Mouse (Mus musculus) myocyte (in vitro differentiated cells): ENCODE results near the gene Ptx4. TPM values are rescaled to one million over a fixed set of nuclear protein-coding genes. Genes with fewer than 3 reads are reported as not detected.

Experiments used
- H3K27me3 ChIP-seq: one replicate; pipeline ENCODE4 v1.6.1; 2011; ENCODE audit not compliant: control insufficient read depth, insufficient read depth, insufficient read length
- H3K36me3 ChIP-seq: one replicate; pipeline ENCODE4 v1.6.1; 2011; ENCODE audit not compliant: control insufficient read depth, insufficient read depth
- H3K4me2 ChIP-seq: one replicate; pipeline ENCODE4 v1.6.1; 2011; ENCODE audit warnings: low read depth, control low read depth
- H3K4me3 ChIP-seq: one replicate; pipeline ENCODE4 v1.5.1; 2011; ENCODE audit warnings: mild to moderate bottlenecking, control low read depth, moderate library complexity
- H3K79me2 ChIP-seq: one replicate; pipeline ENCODE4 v1.6.1; 2011; ENCODE audit not compliant: control insufficient read depth, insufficient read depth
- H3ac ChIP-seq: one replicate; pipeline ENCODE4 v1.6.1; 2011; ENCODE audit not compliant: control insufficient read depth, insufficient read length
- CEBPB ChIP-seq: IDR thresholded peaks from 2 replicates; pipeline ENCODE4 v1.6.1; 2011; ENCODE audit warnings: mild to moderate bottlenecking, moderate library complexity; ENCODE audit not compliant: poor library complexity, insufficient read depth, severe bottlenecking
- E2F4 ChIP-seq: IDR thresholded peaks from one replicate; pipeline ENCODE4 v1.6.1; 2011; ENCODE audit warnings: mild to moderate bottlenecking, control low read depth, moderate library complexity; ENCODE audit not compliant: insufficient read depth
- MAX ChIP-seq: IDR thresholded peaks from one replicate; pipeline ENCODE4 v1.6.1; 2011; ENCODE audit warnings: low read depth, mild to moderate bottlenecking, control low read depth
- MYOD1 ChIP-seq, 3 experiments: IDR thresholded peaks; one replicate each; pipeline ENCODE4 v1.6.1; 2011; ENCODE audit warnings: control low read depth in 2 of 3, low read depth in 2 of 3, mild to moderate bottlenecking in 2 of 3, moderate library complexity in 1 of 3; ENCODE audit not compliant: insufficient read length in 2 of 3, control insufficient read depth in 1 of 3
- MYOG ChIP-seq, 3 experiments: IDR thresholded peaks; one replicate each; pipeline ENCODE4 v1.6.1; 2011; ENCODE audit warnings: control low read depth in 2 of 3, low read depth in 2 of 3, mild to moderate bottlenecking in 2 of 3; ENCODE audit not compliant: insufficient read length in 2 of 3, control insufficient read depth in 1 of 3, insufficient read depth in 1 of 3
- POLR2A ChIP-seq: IDR thresholded peaks from one replicate; pipeline ENCODE4 v1.6.1; 2011; ENCODE audit warnings: low read depth, mild to moderate bottlenecking, control low read depth, moderate library complexity; ENCODE audit not compliant: insufficient read length
- POLR2AphosphoS2 ChIP-seq: IDR thresholded peaks from one replicate; pipeline ENCODE4 v1.6.1; 2011; ENCODE audit warnings: low read depth, control low read depth; ENCODE audit not compliant: insufficient read length
- REST ChIP-seq: IDR thresholded peaks from one replicate; pipeline ENCODE4 v1.6.1; 2011; ENCODE audit warnings: mild to moderate bottlenecking, control low read depth, moderate library complexity; ENCODE audit not compliant: insufficient read depth, insufficient read length
- SRF ChIP-seq: IDR thresholded peaks from one replicate; pipeline ENCODE4 v1.6.1; 2011; ENCODE audit warnings: low read depth; ENCODE audit not compliant: control insufficient read depth, insufficient read length
- TCF12 ChIP-seq: IDR thresholded peaks from one replicate; pipeline ENCODE4 v1.6.1; 2011; ENCODE audit warnings: mild to moderate bottlenecking, control low read depth; ENCODE audit not compliant: poor library complexity, insufficient read depth, severe bottlenecking
- TCF3 ChIP-seq: IDR thresholded peaks from one replicate; pipeline ENCODE4 v1.6.1; 2011; ENCODE audit warnings: low read depth, control low read depth; ENCODE audit not compliant: insufficient read length
- USF1 ChIP-seq: IDR thresholded peaks from one replicate; pipeline ENCODE4 v1.6.1; 2011; ENCODE audit warnings: low read depth, mild to moderate bottlenecking, control low read depth, moderate library complexity
- polyA plus RNA-seq: library from polyadenylated mRNA; unstranded; fragments of >200 nt; fragmentation: generic; extraction: Trizol; gene quantifications from one replicate; pipeline ENCODE4 v1.2.1, GENCODE M21; 2012; ENCODE audit warnings: missing spikeins

The Ptx4 gene
- polyA plus RNA-seq, 1 experiment, result not detected

GRCm38 (mm10) chr17:25127079-25127478 lies 6.5 kb downstream of the Ptx4 start:
- Histone ChIP-seq H3ac (no peak overlapping the region), H3K36me3 (no peaks in the 10 kb centered on the region), H3K27me3 (peaks cover 6% of the 10 kb centered on the region), H3K4me3 (no peak overlapping the region), H3K4me2 (peak overlapping the region; percentile 44), H3K79me2 (no peaks in the 10 kb centered on the region)
- TF ChIP-seq MYOG (IDR thresholded peaks at IDR 0.05; ENCODE audit: control insufficient read depth in 1 of 3, insufficient read depth in 1 of 3, insufficient read length in 2 of 3, low read depth in 2 of 3) (peak; percentile 27 to 60 (median 42)), MYOD1 (IDR thresholded peaks at IDR 0.05; ENCODE audit: control insufficient read depth in 1 of 3, insufficient read length in 2 of 3, low read depth in 2 of 3) (peak; percentile 16 to 60 (median 57)), CEBPB (no peak)

GRCm38 (mm10) chr17:25127681-25128080 lies 7.1 kb downstream of the Ptx4 start:
- no peak overlapping the region for H3K4me3 ChIP-seq
- TF ChIP-seq USF1 (no peak), MYOD1 (IDR thresholded peaks at IDR 0.05; ENCODE audit: control insufficient read depth in 1 of 3, insufficient read length in 2 of 3, low read depth in 2 of 3) (no peak), E2F4 (no peak), MYOG (IDR thresholded peaks at IDR 0.05; ENCODE audit: control insufficient read depth in 1 of 3, insufficient read depth in 1 of 3, insufficient read length in 2 of 3, low read depth in 2 of 3) (no peak), TCF3 (no peak), REST (no peak), POLR2AphosphoS2 (no peak), MAX (no peak), POLR2A (no peak), SRF (no peak), CEBPB (no peak), TCF12 (no peak)
- peaks cover 6% of the 10 kb centered on the region for H3K27me3 ChIP-seq
- H3K79me2 ChIP-seq, result no peaks in the 10 kb centered on the region
- no peak overlapping the region for H3ac ChIP-seq
- no peak overlapping the region for H3K4me2 ChIP-seq
- no peaks in the 10 kb centered on the region for H3K36me3 ChIP-seq

- no peak overlapping the region for H3K4me3 ChIP-seq
- no peaks in the 10 kb centered on the region for H3K36me3 ChIP-seq
- H3K79me2 ChIP-seq, result peaks cover 17% of the 10 kb centered on the region
- H3K27me3 ChIP-seq, result no peaks in the 10 kb centered on the region
- no peak overlapping the region for H3K4me2 ChIP-seq
- H3ac ChIP-seq, result no peak overlapping the region
- no peak for TF ChIP-seq USF1
- TF ChIP-seq MYOD1 (IDR thresholded peaks at IDR 0.05; ENCODE audit: control insufficient read depth in 1 of 3, insufficient read length in 2 of 3, low read depth in 2 of 3), result no peak
- TF ChIP-seq SRF, result no peak
- TF ChIP-seq POLR2A, result no peak
- no peak for TF ChIP-seq TCF3
- TF ChIP-seq MYOG (IDR thresholded peaks at IDR 0.05; ENCODE audit: control insufficient read depth in 1 of 3, insufficient read depth in 1 of 3, insufficient read length in 2 of 3, low read depth in 2 of 3), result no peak
- no peak for TF ChIP-seq POLR2AphosphoS2
- TF ChIP-seq TCF12, result no peak
- TF ChIP-seq REST, result no peak
- no peak for TF ChIP-seq MAX
- no peak for TF ChIP-seq E2F4
- no peak for TF ChIP-seq CEBPB
These were observed 9.5 kb downstream of the Ptx4 start for GRCm38 (mm10) chr17:25130060-25130459.

- TF ChIP-seq POLR2A (peak; percentile 63), USF1 (peak; percentile 100), E2F4 (peak; percentile 80), POLR2AphosphoS2 (peak; percentile 78), TCF12 (no peak), MYOG (IDR thresholded peaks at IDR 0.05; ENCODE audit: control insufficient read depth in 1 of 3, insufficient read depth in 1 of 3, insufficient read length in 2 of 3, low read depth in 2 of 3) (peak in 1 of 3 experiments; percentile 39), REST (no peak)
These were observed 12.7 kb downstream of the Ptx4 start, which contains the start of gene Clcn7 for GRCm38 (mm10) chr17:25133275-25133698. Gene Clcn7 (plus strand): TSS chr17:25133391.

GRCm38 (mm10) chr17:25135622-25136021 lies 15.1 kb downstream of the Ptx4 start:
- Histone ChIP-seq H3K4me2 (no peak overlapping the region), H3K79me2 (peaks cover 38% of the 10 kb centered on the region), H3K36me3 (no peaks in the 10 kb centered on the region), H3K27me3 (no peaks in the 10 kb centered on the region), H3K4me3 (no peak overlapping the region), H3ac (no peak overlapping the region)
- TF ChIP-seq REST (no peak), MAX (no peak), POLR2AphosphoS2 (no peak)

More at GRCm38 (mm10) chr17:25133275-25133698, 12.7 kb downstream of the Ptx4 start, which contains the start of gene Clcn7:
- no peaks in the 10 kb centered on the region for H3K36me3 ChIP-seq
- peaks cover 31% of the 10 kb centered on the region for H3K79me2 ChIP-seq
- H3K4me2 ChIP-seq, result peak within 1 kb of the TSS; percentile 90
- H3K27me3 ChIP-seq, result no peaks in the 10 kb centered on the region
- H3ac ChIP-seq, result peak within 1 kb of the TSS; percentile 54
- H3K4me3 ChIP-seq, result peak within 1 kb of the TSS; percentile 46
